Mouse (Mus musculus): Measurements from ENCODE around the gene Dpf3.

- TF ChIP-seq CTCF (conservative IDR thresholded peaks at IDR 0.05; ENCODE audit: insufficient read depth, insufficient read length, low read depth, low read length) (no peak), POLR2A (IDR thresholded peaks at IDR 0.05; ENCODE audit: low read depth, low read length) (no peak)
Measured at GRCm38 (mm10) chr12:83338345-83338744, 149.2 kb downstream of the Dpf3 start.
